Mouse (Mus musculus) hindbrain, embryonic 12.5 days (tissue): ENCODE results near the gene Adtrp. TPM values are rescaled to one million over a fixed set of nuclear protein-coding genes. Genes with fewer than 3 reads are reported as not detected.

Source experiments
- ATAC-seq: fragments of 200-750 bp; cut with Nextera tagmentation; 2 replicates; pipeline ENCODE4 v1.8.0; 2017; ENCODE audit warnings: moderate TSS enrichment; ENCODE audit not compliant: low FRiP score
- H3K27ac ChIP-seq: fragments of 300-500 bp; sonication (generic); 2 replicates; pipeline ENCODE4 v1.5.1; 2016; ENCODE audit warnings: mild to moderate bottlenecking
- H3K27me3 ChIP-seq: fragments of 300-500 bp; sonication (generic); 2 replicates; pipeline ENCODE4 v1.6.1; 2016; ENCODE audit warnings: mild to moderate bottlenecking
- H3K36me3 ChIP-seq: fragments of 300-500 bp; sonication (generic); 2 replicates; pipeline ENCODE4 v1.6.1; 2016; ENCODE audit warnings: mild to moderate bottlenecking
- H3K4me1 ChIP-seq: fragments of 300-500 bp; sonication (generic); 2 replicates; pipeline ENCODE4 v1.6.1; 2016
- H3K4me2 ChIP-seq: fragments of 300-500 bp; sonication (generic); replicated peaks from 2 replicates; pipeline ENCODE4 v1.6.1; 2016; ENCODE audit warnings: mild to moderate bottlenecking
- H3K4me3 ChIP-seq: fragments of 300-500 bp; sonication (generic); 2 replicates; pipeline ENCODE4 v1.5.1; 2016; ENCODE audit warnings: mild to moderate bottlenecking
- H3K9ac ChIP-seq: fragments of 300-500 bp; sonication (generic); 2 replicates; pipeline ENCODE4 v1.6.1; 2016; ENCODE audit warnings: mild to moderate bottlenecking, moderate library complexity
- H3K9me3 ChIP-seq: fragments of 300-500 bp; sonication (generic); replicated peaks from 2 replicates; pipeline ENCODE4 v1.6.1; 2016; ENCODE audit warnings: mild to moderate bottlenecking
- WGBS: fragments of 180-500 bp; shearing (Covaris S2); methylation state at CpG from one replicate; pipeline ENCODE4 v1.1.7; 2016; 5-methylcytosine and 5-hydroxymethylcytosine counted together
- polyA plus RNA-seq: library from polyadenylated mRNA; unstranded; fragments of >200 nt; fragmentation: Nextera tagmentation; extraction: Ambion mirVana; gene quantifications from 2 replicates; pipeline ENCODE4 v1.2.1, GENCODE M21; 2016

Gene Adtrp
- polyA plus RNA-seq, 1 experiment from 2014 or later: 0.45 TPM

DNA sequence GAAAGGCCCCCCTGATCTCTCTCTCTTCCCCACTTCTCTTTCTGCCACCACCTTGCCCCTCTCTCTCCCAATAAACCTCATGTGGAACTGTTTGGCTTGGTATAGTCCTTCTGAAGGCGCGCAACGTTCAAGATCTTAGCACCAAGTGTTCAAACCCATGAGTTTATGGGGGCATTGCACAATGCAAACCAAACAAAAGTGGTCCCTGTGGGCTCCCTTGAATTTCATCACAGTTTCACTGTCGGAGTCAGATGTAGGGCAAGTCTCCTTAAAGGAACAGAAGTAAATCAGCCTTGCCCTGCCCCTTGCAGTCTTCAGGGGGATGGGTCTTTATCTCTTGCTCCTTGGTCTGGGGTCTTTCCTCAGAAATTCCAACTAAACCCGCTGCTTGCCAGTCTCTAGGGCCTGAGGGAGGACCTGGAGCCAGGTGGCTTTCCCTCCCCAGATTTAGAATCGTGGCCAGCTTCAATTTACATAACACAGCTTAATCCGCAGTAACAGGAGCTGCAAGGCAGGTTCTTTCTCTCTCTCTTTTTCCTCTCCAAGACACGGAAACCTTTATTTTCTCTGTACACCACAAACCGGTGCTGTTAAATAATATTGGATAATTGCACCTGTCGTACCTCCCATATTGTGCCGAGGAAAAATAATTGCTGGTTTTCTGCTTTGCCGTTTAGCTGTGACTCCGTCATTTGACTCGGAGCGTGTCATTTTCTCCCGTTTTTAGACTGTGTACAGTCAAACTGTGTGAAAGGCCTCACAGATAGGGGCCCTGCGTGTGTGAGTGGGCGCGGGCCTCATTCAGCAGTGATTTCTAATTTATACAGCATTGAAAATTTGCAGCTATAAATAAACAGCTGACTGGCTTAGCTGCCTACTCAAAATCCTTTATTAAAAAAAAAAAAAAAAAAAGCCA is 88.7 kb downstream of the Adtrp start:
- Histone ChIP-seq H3K9ac (no peak overlapping the region), H3K4me3 (no peak overlapping the region), H3K4me2 (no peak overlapping the region), H3K36me3 (no peaks in the 10 kb centered on the region), H3K27me3 (no peaks in the 10 kb centered on the region), H3K9me3 (no peaks in the 10 kb centered on the region), H3K4me1 (peaks cover 12% of the 10 kb centered on the region; the same call in 1 of the 2 replicates), H3K27ac (no peak overlapping the region)
- WGBS: 56% methylated on average over 19 of the region's 19 CpGs
- no peak for ATAC-seq

DNA sequence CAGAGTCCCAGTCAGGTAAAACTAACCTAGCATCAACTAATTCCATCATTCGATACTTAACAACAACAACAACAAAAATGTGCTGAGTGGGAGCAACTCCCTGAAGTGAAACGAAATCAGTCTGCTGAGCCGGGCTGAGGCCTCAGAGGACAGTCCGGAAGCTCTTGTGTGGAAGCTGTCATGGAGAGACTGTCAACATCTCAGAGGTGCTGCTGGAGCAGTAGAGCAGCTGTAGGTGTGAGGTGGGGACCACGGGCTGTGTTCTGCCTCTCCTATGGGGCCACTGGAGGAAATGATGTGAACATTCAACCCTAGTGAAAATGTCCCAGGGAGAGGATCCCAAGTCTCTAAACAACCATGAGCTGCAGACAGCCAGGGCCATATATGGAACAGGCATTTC is 94.4 kb downstream of the Adtrp start:
- H3K4me3 ChIP-seq: no peak overlapping the region
- no peaks in the 10 kb centered on the region for H3K9me3 ChIP-seq
- ATAC-seq: no peak
- no peak overlapping the region for H3K27ac ChIP-seq
- WGBS: 76% methylated on average over 5 of the region's 5 CpGs
- H3K4me1 ChIP-seq: no peaks in the 10 kb centered on the region
- H3K9ac ChIP-seq: no peak overlapping the region
- H3K27me3 ChIP-seq: no peaks in the 10 kb centered on the region
- H3K4me2 ChIP-seq: no peak overlapping the region
- H3K36me3 ChIP-seq: no peaks in the 10 kb centered on the region

DNA sequence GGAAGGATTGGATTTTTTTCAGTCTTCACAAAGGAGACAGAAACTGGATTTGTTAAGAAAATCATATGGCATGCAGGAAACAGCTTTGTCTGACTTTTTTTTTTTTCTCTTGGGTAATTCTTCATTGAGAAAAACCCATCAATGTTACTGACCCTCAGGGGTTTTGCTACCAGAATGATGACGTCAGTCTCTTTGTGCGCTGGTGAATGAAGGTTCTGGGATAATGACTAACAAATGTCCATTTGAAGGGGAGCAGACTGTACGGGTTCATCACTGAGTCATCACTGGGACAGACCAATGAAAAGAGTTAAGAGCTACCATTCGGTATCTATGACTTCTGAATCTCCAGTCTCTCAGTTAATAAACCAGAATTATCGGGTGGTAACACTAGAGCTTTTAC is 97.0 kb downstream of the Adtrp start:
- ATAC-seq: no peak

DNA sequence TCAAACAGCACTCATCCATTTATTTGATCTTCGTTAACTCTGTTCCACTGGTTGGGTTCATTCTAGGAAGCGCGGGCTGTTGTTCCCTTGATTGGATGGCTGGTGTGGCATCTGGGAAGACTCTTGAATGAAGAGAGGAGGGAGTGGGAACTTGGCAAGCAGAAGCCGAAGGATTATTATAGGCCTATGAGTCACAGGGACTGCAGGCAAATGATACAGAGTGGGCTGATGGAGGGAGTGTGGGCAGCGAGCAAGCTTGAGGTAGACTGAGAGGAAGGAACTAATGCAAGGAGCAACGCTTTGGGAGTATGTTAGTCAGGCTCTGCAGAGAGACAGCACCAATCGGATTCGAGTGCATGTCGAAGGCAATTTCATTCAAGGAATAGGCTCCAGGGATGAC is 98.6 kb downstream of the Adtrp start:
- Histone ChIP-seq H3K9me3 (no peaks in the 10 kb centered on the region), H3K9ac (no peak overlapping the region), H3K27me3 (no peaks in the 10 kb centered on the region), H3K36me3 (no peaks in the 10 kb centered on the region), H3K4me1 (no peaks in the 10 kb centered on the region), H3K4me3 (no peak overlapping the region), H3K4me2 (no peak overlapping the region), H3K27ac (no peak overlapping the region)
- ATAC-seq: no peak
- WGBS: 89% methylated on average over 9 of the region's 9 CpGs

More for the DNA sequence above, 97.0 kb downstream of the Adtrp start:
- no peaks in the 10 kb centered on the region for H3K36me3 ChIP-seq
- 63% methylated on average over 5 of the region's 5 CpGs for WGBS
- H3K9me3 ChIP-seq: no peaks in the 10 kb centered on the region
- H3K4me3 ChIP-seq: no peak overlapping the region
- H3K27me3 ChIP-seq: no peaks in the 10 kb centered on the region
- no peak overlapping the region for H3K27ac ChIP-seq
- H3K4me2 ChIP-seq: no peak overlapping the region
- H3K4me1 ChIP-seq: no peaks in the 10 kb centered on the region
- H3K9ac ChIP-seq: no peak overlapping the region

DNA sequence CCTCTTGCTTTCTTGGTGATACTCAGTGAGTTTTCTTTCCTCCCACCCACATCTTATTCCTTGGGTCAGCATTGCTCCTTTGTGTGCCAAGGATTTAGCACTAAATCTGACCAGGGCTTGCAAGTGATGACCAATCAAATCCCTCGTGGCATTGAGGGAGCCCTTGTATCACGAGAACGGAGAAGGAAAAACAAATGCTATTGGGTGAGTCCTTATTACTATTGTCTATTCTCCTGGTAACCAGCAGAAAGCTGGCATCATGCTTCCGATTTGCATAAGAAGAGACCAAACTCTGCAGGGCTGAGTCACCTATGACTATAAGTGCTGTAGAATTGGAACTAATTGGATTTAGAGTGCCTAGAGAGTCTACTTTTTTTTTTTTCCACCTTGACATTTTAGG is 99.8 kb downstream of the Adtrp start:
- Histone ChIP-seq H3K4me1 (no peaks in the 10 kb centered on the region), H3K9ac (no peak overlapping the region), H3K36me3 (no peaks in the 10 kb centered on the region), H3K27me3 (no peaks in the 10 kb centered on the region), H3K4me3 (no peak overlapping the region), H3K4me2 (no peak overlapping the region), H3K27ac (no peak overlapping the region), H3K9me3 (no peaks in the 10 kb centered on the region)
- ATAC-seq: no peak
- WGBS: 80% methylated on average over 4 of the region's 4 CpGs

DNA sequence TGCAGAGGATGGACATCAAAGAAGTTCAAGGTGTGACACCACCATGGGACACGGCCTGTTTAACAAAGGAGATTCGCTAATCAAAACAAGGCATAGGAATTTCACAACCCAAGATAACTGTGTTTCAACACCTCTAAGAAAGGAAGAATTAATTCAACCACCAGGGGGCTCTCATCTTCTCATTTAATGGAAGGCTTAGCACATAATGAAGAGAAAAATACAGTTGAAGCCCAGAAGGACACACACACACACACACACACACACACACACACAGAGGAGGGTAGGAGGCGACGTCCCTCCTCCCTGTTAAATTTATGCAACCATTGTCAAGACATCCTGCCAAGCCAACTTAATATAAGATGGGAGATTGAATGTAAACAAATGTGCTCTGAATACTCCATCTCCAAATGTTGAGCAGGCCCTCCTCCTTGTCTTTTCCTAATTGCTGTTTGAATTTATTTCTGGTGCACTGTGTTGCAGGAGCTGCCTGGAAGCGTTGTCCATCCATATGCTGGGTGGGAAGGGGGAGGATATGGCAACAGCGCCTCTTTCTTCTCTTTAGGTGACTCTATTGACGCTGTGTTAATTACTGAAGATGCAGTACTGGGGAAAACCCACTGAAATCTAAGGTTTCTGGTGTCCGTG is 100.4 kb downstream of the Adtrp start:
- no peak overlapping the region for H3K27ac ChIP-seq
- WGBS: 66% methylated on average over 8 of the region's 8 CpGs

DNA sequence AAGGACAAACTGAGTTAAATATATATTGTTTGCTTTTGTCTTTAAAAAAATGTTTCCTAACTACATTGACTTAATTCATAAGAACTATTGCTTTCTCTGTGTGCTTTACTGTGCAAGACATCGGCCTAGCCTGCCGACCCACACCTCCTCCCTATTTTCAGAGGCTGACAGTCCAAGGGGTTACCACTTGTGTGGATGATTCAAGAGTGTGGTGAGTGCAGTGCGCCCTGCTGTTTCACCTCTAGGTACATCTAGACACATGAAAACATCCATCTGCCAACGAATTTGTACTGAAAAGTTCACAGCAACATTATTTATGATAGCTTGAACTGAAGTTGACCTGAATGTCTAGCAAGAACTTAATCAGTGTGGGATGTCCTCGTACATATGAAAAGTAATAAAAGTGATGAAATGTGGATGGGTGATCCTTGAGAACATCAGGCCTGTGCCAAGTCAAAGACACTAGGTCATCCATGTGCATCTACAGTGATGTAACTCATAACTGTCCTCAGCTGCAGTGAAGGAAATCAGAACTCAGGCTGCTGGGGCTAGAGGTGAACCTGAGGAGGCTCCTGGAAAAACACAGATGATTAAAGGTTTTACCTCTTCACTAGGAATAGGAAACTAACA is 106.9 kb downstream of the Adtrp start:
- Histone ChIP-seq H3K36me3 (no peaks in the 10 kb centered on the region), H3K4me1 (0 out of 2 replicates have a peak, but pooled peaks cover 2% of the 10 kb centered on the region), H3K4me2 (no peak overlapping the region), H3K9me3 (no peaks in the 10 kb centered on the region), H3K27ac (no peak overlapping the region), H3K4me3 (no peak overlapping the region), H3K9ac (no peak overlapping the region), H3K27me3 (no peaks in the 10 kb centered on the region)
- ATAC-seq: no peak
- WGBS: 88% methylated on average over 5 of the region's 5 CpGs

More for the DNA sequence above, 100.4 kb downstream of the Adtrp start:
- Histone ChIP-seq H3K36me3 (no peaks in the 10 kb centered on the region), H3K4me3 (no peak overlapping the region), H3K9me3 (no peaks in the 10 kb centered on the region), H3K27me3 (no peaks in the 10 kb centered on the region), H3K4me1 (no peaks in the 10 kb centered on the region), H3K4me2 (no peak overlapping the region), H3K9ac (no peak overlapping the region)
- no peak for ATAC-seq

DNA sequence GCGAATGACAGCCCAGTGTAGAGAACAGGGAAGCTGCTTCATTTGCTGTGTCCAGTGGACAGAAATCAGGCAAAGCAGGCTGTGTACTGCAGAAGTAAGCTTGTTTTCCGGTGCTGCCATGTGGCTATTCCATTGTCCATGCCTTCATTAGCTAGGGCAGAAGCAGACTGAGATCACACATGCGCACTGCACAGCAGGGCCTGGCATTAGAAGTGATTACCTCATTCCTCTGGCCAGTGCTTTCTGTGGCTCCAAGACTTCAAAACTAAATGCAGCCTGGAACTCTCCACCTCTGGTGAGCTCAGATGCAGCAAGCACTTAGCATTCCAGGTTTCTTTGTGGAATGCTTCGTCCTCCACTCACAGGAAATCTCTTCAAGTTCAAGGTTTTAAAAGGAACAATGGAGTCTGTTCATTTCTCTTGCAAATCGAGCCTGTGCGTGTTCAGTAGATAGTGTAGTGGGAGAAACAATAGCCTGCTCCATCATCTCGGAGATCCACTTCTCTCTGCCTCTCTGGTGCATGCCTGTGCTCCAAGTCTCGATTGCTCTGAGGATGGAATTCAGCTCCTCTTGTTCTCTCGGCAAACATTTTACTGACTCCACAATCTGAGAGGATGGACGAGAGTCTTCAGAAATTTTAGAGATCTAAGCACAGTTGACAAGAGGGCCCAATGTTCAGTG is 109.7 kb downstream of the Adtrp start:
- H3K27me3 ChIP-seq: no peaks in the 10 kb centered on the region
- no peaks in the 10 kb centered on the region for H3K36me3 ChIP-seq
- no peak overlapping the region for H3K4me2 ChIP-seq
- ATAC-seq: no peak
- no peaks in the 10 kb centered on the region for H3K9me3 ChIP-seq
- no peak overlapping the region for H3K27ac ChIP-seq
- 57% methylated on average over 10 of the region's 10 CpGs for WGBS
- 0 out of 2 replicates have a peak, but pooled peaks cover 2% of the 10 kb centered on the region for H3K4me1 ChIP-seq
- no peak overlapping the region for H3K4me3 ChIP-seq
- no peak overlapping the region for H3K9ac ChIP-seq

DNA sequence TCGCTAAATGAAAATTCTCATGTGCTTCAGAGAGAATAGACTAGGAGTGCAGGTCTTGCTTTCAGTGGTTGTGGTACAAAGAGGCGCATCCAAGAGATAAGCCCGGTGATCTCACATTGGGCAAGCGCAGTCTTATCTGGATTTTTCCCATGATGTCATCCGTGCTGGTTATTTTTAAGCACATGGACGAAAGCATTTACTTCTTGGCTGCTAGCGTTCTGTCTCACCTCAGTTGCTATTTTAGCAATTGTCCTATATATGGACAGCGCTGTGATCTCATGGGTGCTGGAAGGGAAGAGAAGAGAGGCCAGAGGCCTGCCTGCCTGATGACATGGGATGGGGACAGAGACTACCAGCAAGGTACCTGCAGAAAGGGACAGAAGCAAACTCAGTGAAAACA is 117.8 kb downstream of the Adtrp start:
- Histone ChIP-seq H3K9me3 (no peaks in the 10 kb centered on the region), H3K4me2 (no peak overlapping the region), H3K9ac (no peak overlapping the region), H3K27me3 (no peaks in the 10 kb centered on the region), H3K36me3 (no peaks in the 10 kb centered on the region), H3K4me3 (no peak overlapping the region), H3K4me1 (no peaks in the 10 kb centered on the region), H3K27ac (no peak overlapping the region)
- no peak for ATAC-seq
- 94% methylated on average over 8 of the region's 8 CpGs for WGBS

DNA sequence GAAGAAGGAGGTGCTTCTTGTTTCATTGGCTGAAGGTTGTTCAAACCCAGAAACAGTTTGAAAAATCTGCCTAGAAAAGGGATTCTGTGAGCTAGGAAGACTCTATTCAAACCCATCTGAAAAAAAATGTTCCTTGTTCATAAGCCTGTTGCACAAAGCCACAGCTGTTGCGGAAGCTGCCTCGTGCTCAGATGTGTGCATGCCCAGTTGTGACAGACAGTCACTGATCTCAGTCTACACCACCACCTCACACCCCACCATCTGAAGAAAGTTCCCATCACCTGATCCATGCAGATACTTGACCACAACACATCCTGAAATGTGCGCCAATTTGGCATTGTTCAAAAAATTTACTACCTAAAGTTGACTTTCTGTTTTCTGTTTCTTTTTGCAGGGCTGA is 119.7 kb downstream of the Adtrp start:
- 90% methylated on average over 3 of the region's 3 CpGs for WGBS

DNA sequence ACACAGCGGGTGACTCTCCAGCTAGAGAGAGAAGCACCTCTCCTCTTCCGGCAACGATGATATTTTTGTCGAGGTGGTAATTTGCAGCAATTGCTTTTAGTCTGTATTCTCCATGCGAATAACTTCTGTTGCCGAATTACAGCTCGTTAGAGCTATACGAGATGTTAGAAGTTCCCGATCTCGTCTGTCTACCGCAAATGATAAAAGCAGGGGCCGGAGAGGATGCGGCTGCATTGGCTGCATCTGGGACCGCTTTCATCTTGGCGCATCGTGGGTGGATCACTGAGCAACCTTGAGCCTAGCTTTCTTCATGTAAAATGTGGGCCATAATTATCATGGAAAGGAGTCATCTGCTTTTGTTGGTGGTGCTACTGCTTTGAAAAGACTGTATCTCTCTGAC is 128.2 kb downstream of the Adtrp start:
- Histone ChIP-seq H3K36me3 (no peaks in the 10 kb centered on the region), H3K27me3 (no peaks in the 10 kb centered on the region), H3K9me3 (no peaks in the 10 kb centered on the region), H3K9ac (no peak overlapping the region), H3K4me2 (no peak overlapping the region), H3K4me1 (no peaks in the 10 kb centered on the region), H3K4me3 (no peak overlapping the region), H3K27ac (no peak overlapping the region)
- no peak for ATAC-seq
- 94% methylated on average over 16 of the region's 16 CpGs for WGBS

More for the DNA sequence above, 119.7 kb downstream of the Adtrp start:
- Histone ChIP-seq H3K4me3 (no peak overlapping the region), H3K27ac (no peak overlapping the region), H3K27me3 (no peaks in the 10 kb centered on the region), H3K9ac (no peak overlapping the region), H3K9me3 (no peaks in the 10 kb centered on the region), H3K4me2 (no peak overlapping the region), H3K4me1 (no peaks in the 10 kb centered on the region), H3K36me3 (no peaks in the 10 kb centered on the region)
- ATAC-seq: no peak

DNA sequence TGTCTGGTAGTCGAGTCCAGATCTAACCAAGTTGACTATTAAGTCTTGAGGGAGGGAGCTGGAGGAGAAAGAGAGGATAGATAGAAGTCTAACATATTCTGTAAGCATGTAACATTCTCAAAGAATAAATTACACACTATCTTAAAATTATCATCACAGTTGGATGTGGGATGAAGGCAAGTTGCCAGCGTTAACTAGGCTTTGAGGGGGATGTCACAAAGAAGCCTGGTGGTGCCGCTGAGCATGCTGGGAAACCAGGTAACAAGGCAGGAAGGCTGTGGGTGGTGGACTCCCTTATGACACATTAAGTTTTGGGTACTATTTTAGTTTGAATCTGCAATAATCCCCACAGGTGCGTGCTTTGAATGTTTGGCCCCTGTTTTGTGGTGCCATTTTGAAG is 129.4 kb downstream of the Adtrp start:
- 85% methylated on average over 4 of the region's 4 CpGs for WGBS

More for the DNA sequence above, 129.4 kb downstream of the Adtrp start:
- Histone ChIP-seq H3K4me2 (no peak overlapping the region), H3K9ac (no peak overlapping the region), H3K9me3 (no peaks in the 10 kb centered on the region), H3K4me3 (no peak overlapping the region), H3K27ac (no peak overlapping the region), H3K4me1 (no peaks in the 10 kb centered on the region), H3K36me3 (no peaks in the 10 kb centered on the region), H3K27me3 (no peaks in the 10 kb centered on the region)
- ATAC-seq: no peak
